Mouse (Mus musculus) limb, embryonic 11.5 days (tissue): ENCODE measurements around the gene Gcm2. TPM values are rescaled to one million over a fixed set of nuclear protein-coding genes. Genes with fewer than 3 reads are reported as not detected.
A peak's percentile ranks its signal among the peaks of the same experiment; 100 is the strongest.

Experiments used
- ATAC-seq: fragments of 200-750 bp; cut with Nextera tagmentation; 2 replicates; pipeline ENCODE4 v1.8.0; 2017; ENCODE audit warnings: low read depth; ENCODE audit not compliant: insufficient number of reproducible peaks, low FRiP score, low TSS enrichment
- DNase-seq: peaks from one replicate; pipeline ENCODE4 v3.0.0-alpha.2; 2015; ENCODE audit warnings: low spot score
- H3K27ac ChIP-seq: fragments of 300-500 bp; sonication (generic); replicated peaks from 2 replicates; pipeline ENCODE4 v1.5.1; 2014; ENCODE audit warnings: low read depth, mild to moderate bottlenecking, low read length
- H3K27me3 ChIP-seq: fragments of 300-500 bp; sonication (generic); 2 replicates; pipeline ENCODE4 v1.6.1; 2014; ENCODE audit warnings: mild to moderate bottlenecking, low read length, mixed read lengths; ENCODE audit not compliant: control insufficient read depth, insufficient read depth
- H3K36me3 ChIP-seq: fragments of 300-500 bp; sonication (generic); 2 replicates; pipeline ENCODE4 v1.6.1; 2014; ENCODE audit warnings: mild to moderate bottlenecking, low read length, moderate library complexity, mixed read lengths; ENCODE audit not compliant: control insufficient read depth, insufficient read depth
- H3K4me1 ChIP-seq: fragments of 300-500 bp; sonication (generic); 2 replicates; pipeline ENCODE4 v1.6.1; 2014; ENCODE audit warnings: low read length, mixed read lengths; ENCODE audit not compliant: control insufficient read depth, insufficient read depth
- H3K4me2 ChIP-seq: fragments of 300-500 bp; sonication (generic); 2 replicates; pipeline ENCODE4 v1.6.1; 2014; ENCODE audit warnings: low read depth, mild to moderate bottlenecking, moderate library complexity; ENCODE audit not compliant: severe bottlenecking
- H3K4me3 ChIP-seq: fragments of 300-500 bp; sonication (generic); 2 replicates; pipeline ENCODE4 v1.5.1; 2014; ENCODE audit warnings: low read depth, low read length
- H3K9ac ChIP-seq: fragments of 300-500 bp; sonication (generic); 2 replicates; pipeline ENCODE4 v1.6.1; 2014; ENCODE audit warnings: mild to moderate bottlenecking, low read length
- H3K9me3 ChIP-seq: fragments of 300-500 bp; sonication (generic); 2 replicates; pipeline ENCODE4 v1.6.1; 2016; ENCODE audit warnings: low read length; ENCODE audit not compliant: control insufficient read depth
- WGBS: fragments of 180-500 bp; shearing (Covaris S2); extraction: QIAGEN DNeasy Blood & Tissue Kit; methylation state at CpG from one replicate; pipeline ENCODE4 v1.1.7; 2014; 5-methylcytosine and 5-hydroxymethylcytosine counted together
- polyA plus RNA-seq: library from polyadenylated mRNA; unstranded; fragments of >200 nt; fragmentation: Nextera tagmentation; extraction: Ambion mirVana; gene quantifications from 2 replicates; pipeline ENCODE4 v1.2.1, GENCODE M21; 2014

The Gcm2 gene
- polyA plus RNA-seq, 1 experiment from 2014 or later: not detected

DNA sequence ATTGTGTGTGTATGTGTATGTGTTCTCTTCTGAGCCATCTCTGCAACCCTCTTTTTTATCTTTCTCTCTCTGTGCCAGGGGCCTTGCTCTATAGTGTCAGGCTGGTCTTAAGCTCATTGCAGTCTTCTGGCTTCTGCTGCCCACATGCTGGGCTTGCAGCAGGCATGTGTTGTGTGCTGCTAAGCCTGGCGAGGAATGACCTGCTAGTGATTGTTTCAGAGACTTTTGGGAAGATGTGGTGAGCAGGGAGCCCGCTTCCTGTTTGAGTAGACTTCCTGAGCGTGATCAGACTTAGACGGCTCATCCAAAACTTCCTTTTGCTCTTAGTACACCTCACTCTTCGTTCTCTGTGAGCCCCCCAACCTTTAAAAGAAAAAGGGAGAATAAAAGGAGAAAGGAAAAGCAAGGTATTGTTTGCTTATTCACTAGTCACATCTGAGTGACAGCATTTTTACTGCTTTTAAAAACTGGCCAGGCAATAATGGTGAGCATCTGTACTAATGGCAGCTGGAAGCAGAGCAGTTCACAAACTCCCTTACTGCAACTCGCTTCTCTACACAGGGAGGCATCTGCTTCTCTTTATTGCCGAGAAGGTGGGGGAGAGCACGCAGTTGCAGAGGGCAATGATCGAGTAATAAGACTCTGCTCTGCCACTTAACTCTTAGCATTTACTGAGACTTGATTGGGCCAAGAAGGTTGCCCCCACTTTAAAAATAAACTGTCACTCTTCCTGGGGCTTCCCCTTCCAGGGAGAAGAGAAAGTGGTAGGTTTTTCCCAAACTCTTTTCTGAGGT, 8.5 kb upstream of the Gcm2 start:
- Histone ChIP-seq H3K27me3 (peaks cover 2% of the 10 kb centered on the region; the same call in 1 of the 2 replicates), H3K36me3 (no peaks in the 10 kb centered on the region), H3K9me3 (no peaks in the 10 kb centered on the region), H3K27ac (no peak overlapping the region; the same call in 1 of the 2 replicates), H3K4me3 (no peak overlapping the region), H3K4me2 (no peak overlapping the region), H3K4me1 (peaks cover 8% of the 10 kb centered on the region), H3K9ac (no peak overlapping the region)
- DNase-seq (peak; percentile 48), ATAC-seq (no peak)
- WGBS: 21% methylated on average over 9 of the region's 9 CpGs

DNA sequence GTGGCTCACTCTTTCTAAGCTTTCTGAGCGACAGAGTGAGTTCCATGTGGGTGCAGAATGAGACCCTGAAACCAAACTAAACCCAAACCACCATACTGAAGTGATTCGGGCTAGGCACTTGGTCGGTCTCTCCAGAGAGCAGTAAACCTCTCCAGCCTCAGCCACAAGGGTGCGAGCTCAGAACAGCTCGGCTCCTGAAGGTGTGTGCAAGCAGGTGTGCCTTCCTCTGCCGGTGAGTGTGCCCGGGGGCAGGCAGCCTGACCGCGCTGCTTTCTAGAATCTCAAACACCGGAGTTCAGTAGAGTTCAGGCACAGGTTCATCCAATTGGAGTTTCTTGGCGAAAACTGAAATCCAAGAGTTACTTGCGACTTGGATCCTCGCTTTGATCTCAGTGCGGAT, 3.1 kb upstream of the Gcm2 start, which contains the start of gene Sycp2l:
Gene Sycp2l (plus strand): TSS at position 368 of the 400 bp plus-strand sequence.
- Histone ChIP-seq H3K4me1 (peaks cover 3% of the 10 kb centered on the region), H3K9me3 (no peaks in the 10 kb centered on the region), H3K4me3 (no peak within 1 kb of the TSS), H3K27ac (no peak within 1 kb of the TSS), H3K4me2 (peak within 1 kb of the TSS; percentile 14; the same call in 1 of the 2 replicates), H3K36me3 (no peaks in the 10 kb centered on the region), H3K27me3 (peaks cover 7% of the 10 kb centered on the region; the same call in 1 of the 2 replicates), H3K9ac (no peak within 1 kb of the TSS)
- no peak for ATAC-seq
- peak; percentile 26 for DNase-seq
- WGBS: 21% methylated on average over 14 of the region's 14 CpGs

DNA sequence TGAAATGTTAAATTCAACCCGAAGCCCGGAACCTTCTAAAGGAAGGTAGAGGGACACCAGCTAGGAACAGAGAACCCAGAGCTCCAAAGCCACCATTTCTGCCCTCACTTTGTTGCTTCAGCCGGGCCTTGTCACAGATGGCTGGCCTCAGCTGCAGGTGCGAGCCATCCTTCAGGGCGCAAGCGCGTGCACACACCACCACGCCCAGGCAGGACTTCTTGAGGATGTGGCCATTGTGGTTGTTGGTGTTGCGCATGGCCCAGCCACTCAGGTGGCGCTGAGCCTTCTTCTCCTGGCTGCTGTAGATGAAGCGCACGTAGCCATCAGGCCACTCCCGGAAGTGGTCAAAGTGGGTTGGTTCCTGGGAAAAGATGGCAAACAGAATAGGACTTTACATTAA, 5.3 kb downstream of the Gcm2 start:
- H3K4me2 ChIP-seq: no peak overlapping the region
- no peak overlapping the region for H3K4me3 ChIP-seq
- H3K27ac ChIP-seq: no peak overlapping the region
- no peaks in the 10 kb centered on the region for H3K36me3 ChIP-seq
- ATAC-seq (no peak), DNase-seq (no peak)
- no peaks in the 10 kb centered on the region for H3K27me3 ChIP-seq
- H3K9me3 ChIP-seq: no peaks in the 10 kb centered on the region
- H3K9ac ChIP-seq: no peak overlapping the region
- 92% methylated on average over 13 of the region's 13 CpGs for WGBS
- H3K4me1 ChIP-seq: no peaks in the 10 kb centered on the region

DNA sequence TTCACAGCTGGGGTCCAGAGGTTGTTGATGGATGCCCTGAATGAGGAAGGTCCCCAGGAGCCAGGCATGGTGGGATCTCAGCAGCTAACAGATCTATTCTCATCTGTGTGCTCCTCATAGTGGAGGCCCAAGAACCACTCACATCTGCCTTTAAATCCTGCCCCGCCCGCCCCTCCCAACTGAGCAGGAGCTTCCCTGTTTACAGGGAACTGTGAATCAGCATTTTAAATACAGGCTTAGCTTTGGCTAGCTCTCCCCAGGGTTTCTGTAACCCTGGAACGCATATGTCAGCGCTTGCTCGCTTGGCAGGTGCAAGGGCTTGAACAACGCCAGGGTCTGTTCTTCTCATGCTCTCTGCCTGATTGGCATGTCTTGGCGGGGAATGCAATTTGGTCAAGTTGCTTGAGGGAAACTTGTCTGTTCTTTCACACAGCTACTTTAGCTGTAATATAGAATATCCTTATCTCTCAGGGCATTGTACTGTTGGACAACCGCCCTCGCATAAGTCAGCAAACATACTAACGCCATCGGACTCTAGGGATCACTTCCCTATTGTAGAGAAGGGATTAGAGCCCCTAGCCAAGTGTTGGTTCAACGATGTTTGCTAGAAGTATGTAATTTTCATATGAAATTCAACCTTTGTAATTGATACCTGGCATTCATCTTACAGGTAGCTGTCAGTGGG, 6.9 kb downstream of the Gcm2 start:
- ATAC-seq (no peak), DNase-seq (no peak)
- no peaks in the 10 kb centered on the region for H3K4me1 ChIP-seq
- H3K27me3 ChIP-seq: no peaks in the 10 kb centered on the region
- 79% methylated on average over 12 of the region's 12 CpGs for WGBS
- no peak overlapping the region for H3K27ac ChIP-seq
- H3K4me3 ChIP-seq: no peak overlapping the region
- H3K4me2 ChIP-seq: no peak overlapping the region
- H3K9me3 ChIP-seq: no peaks in the 10 kb centered on the region
- H3K9ac ChIP-seq: no peak overlapping the region
- H3K36me3 ChIP-seq: no peaks in the 10 kb centered on the region

DNA sequence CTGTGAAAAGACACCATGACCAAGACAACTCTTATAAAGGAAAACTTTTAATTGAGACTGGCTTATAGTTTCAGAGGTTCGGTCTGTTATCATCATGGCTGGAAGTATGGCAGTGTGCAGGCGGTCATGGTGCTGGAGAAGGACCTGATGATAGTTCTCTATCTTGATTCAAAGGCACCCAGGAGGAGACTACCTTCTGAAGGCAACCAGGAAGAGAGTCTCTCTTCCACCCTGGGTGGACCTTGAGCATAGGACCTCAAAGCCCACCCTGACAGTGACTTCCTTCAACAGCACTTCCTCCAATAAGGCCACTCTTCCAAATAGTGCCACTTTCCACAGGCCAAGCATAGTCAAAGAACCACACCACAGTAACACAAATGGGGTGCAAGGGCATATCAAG, 10.8 kb downstream of the Gcm2 start:
- H3K9me3 ChIP-seq: no peaks in the 10 kb centered on the region
- no peak overlapping the region for H3K4me3 ChIP-seq
- DNase-seq (no peak), ATAC-seq (no peak)
- no peaks in the 10 kb centered on the region for H3K4me1 ChIP-seq
- H3K27me3 ChIP-seq: no peaks in the 10 kb centered on the region
- H3K9ac ChIP-seq: no peak overlapping the region
- no peak overlapping the region for H3K4me2 ChIP-seq
- 93% methylated on average over 2 of the region's 2 CpGs for WGBS
- H3K27ac ChIP-seq: no peak overlapping the region
- H3K36me3 ChIP-seq: no peaks in the 10 kb centered on the region

DNA sequence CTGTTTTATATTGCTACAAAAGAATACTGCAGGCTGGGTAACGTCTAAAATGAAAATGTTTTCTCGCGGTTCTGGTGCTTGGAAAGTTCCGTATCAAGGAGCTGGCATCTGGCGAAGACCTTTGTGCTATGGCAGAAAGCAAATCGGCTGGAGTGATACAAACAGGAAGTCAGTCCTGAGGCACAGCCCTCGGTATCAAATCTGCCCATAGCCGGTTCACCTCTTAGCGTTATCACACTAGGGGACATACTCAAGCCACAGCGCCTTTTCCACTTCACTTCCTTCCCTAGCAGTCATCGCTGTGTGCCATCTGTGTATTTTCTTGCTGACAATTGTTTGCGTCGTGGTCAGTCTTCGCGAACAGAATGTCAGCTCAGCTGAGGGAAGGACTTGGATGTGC, 12.5 kb downstream of the Gcm2 start:
- no peak for ATAC-seq
- no peak overlapping the region for H3K4me2 ChIP-seq

DNA sequence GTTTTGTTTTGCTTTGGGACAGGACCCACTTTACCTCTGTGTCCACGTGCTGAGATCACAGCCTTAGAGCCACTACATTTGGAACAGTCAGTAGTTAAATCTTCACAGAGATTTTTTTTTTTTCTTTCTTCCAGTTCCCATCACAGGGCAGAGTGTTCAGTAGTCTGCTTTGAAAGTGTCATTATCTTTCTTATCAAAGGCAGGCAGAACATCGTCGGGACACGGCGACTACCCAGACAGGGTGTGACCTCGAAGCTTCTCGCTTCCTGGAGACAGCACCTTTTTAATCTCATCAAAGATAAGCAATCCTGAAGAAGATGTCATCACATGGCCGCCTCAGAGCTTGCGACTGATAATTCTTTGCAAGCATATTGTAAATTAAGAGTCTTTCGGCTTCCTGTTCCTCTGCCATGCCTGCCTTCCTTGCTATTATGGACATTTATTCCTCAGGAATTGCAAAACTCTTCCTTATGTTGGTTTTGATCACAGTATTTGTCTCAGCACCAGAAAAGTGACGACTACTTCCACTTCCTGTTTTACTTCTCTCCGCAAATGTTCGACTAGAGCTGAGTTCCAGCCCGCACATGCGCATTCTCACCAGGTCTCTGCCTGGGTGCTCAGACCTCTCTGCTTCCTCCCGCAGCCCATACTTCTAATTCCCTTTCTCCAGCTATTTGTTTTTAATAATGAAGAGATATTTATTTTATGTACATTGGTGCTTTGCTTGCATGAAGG, 13.3 kb downstream of the Gcm2 start:
- 75% methylated on average over 16 of the region's 16 CpGs for WGBS
- Histone ChIP-seq H3K4me3 (no peak overlapping the region), H3K27me3 (no peaks in the 10 kb centered on the region), H3K9ac (no peak overlapping the region), H3K4me2 (no peak overlapping the region), H3K4me1 (no peaks in the 10 kb centered on the region), H3K36me3 (no peaks in the 10 kb centered on the region), H3K27ac (no peak overlapping the region), H3K9me3 (no peaks in the 10 kb centered on the region)
- DNase-seq: no peak
- ATAC-seq: no peak

More for the DNA sequence above, 12.5 kb downstream of the Gcm2 start:
- Histone ChIP-seq H3K36me3 (no peaks in the 10 kb centered on the region), H3K4me1 (no peaks in the 10 kb centered on the region), H3K9me3 (no peaks in the 10 kb centered on the region), H3K27me3 (no peaks in the 10 kb centered on the region), H3K27ac (no peak overlapping the region), H3K9ac (no peak overlapping the region), H3K4me3 (no peak overlapping the region)
- 92% methylated on average over 15 of the region's 15 CpGs for WGBS
- DNase-seq: no peak

DNA sequence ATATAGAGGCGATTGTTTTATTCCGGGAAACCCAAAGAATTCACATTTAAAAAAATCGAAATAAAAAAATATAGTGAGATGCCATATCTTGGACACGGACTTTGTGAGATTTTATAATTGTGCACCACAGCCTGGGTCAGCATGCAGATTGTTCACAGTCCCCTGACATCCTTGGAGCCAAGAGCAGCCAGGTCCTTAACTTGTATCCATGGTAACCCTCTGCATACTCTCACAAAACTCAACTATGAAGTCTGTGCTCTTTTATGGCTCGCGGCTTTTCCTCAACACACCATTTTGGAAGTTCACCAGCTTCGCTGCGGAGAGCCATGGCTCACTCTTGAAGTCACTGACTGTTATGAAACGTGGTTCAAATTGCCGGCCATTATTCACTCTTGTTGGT, 16.7 kb downstream of the Gcm2 start:
- ATAC-seq (no peak), DNase-seq (no peak)
- Histone ChIP-seq H3K4me2 (no peak overlapping the region), H3K9me3 (no peaks in the 10 kb centered on the region), H3K4me3 (no peak overlapping the region), H3K9ac (no peak overlapping the region), H3K27ac (no peak overlapping the region), H3K27me3 (no peaks in the 10 kb centered on the region), H3K36me3 (no peaks in the 10 kb centered on the region), H3K4me1 (no peaks in the 10 kb centered on the region)
- WGBS: 88% methylated on average over 10 of the region's 10 CpGs
